Mouse (Mus musculus) natural killer cell, adult 2 months (primary cell): ENCODE data around the gene Lsr.

Source experiments
- DNase-seq, 2 experiments: peaks; one replicate each; pipeline ENCODE4 v3.0.0; 2022; ENCODE audit warnings: low spot score in 2 of 2

The Lsr gene

DNA sequence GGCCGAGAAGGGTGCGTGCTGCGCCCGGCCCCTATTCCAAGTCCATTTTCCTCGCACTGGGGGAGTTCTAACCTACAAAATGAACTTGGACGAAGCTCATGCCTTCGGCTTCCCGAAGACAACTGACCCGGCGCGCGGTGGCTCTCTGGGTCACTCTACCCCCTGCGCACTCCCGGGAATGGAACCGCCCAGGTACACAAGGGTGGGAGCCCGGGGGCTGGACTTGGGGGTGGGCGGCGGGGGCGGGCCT is at the start of gene Lsr:
Gene Lsr, minus strand, starts transcription at position 214 of the 250 bp plus-strand sequence.
- DNase-seq = no peak

DNA sequence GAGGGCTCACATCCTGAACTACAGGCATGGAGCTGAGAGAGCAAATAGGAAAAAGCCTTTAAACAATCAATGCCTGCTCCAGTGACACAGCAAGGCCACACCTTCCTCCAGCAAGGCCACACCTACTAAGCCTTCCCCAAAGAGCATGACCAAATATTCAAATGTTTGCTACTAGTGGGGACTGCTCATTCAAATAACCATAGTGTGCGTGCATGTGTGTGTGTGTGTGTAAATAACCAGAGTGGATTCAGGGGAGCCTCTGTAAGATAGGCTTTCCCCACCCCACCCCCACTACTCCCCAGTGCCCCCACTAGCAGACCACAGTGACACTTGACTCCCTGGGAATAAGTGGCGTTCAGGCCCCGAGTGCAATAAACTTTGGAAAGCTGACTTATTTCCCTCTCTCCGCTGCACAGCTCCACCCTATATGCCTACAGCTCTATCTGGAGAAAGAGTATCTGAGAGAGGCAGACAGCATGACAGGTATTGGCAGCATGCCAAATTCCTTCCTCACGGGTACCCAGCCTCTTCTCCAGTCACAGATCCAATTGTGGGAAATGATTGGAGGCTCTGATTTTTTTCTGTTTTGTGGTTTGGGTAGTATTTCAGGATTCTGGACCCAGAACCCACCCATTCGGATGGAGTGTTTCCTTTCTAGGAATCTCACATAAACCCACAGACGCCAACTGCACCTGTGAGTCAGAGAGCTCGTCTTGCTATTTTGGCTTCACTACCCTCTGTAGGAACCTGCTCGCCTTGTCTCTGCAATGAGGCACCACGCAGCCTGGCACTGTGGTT is 44.0 kb upstream of the Lsr start:
- DNase-seq = peak in 1 of 2 experiments; percentile 24

DNA sequence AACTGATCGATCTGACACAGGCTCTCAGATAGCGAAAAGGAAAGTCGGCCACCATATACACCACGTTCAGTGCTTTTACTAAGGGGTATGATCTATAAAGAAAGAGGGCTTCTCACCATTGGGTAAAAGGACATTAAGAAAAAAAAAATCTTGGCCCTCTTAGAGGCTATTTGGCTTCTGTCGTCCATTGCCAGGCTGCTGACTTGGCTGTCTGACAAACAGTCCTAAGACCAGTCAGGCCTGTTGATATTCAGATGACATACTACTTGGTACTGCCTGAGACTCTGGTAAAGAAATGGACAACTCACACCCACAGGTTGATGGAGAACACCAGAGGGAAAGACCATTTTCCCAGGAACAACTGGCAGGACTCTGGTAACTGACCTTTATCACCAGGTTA is 39.7 kb upstream of the Lsr start:
- DNase-seq = no peak

GRCm38 (mm10) chr7:31008889-31009288 is 35.6 kb upstream of the Lsr start:
- DNase-seq = no peak

- DNase-seq = no peak
These were observed 34.9 kb upstream of the Lsr start for GRCm38 (mm10) chr7:31008175-31008574.

DNA sequence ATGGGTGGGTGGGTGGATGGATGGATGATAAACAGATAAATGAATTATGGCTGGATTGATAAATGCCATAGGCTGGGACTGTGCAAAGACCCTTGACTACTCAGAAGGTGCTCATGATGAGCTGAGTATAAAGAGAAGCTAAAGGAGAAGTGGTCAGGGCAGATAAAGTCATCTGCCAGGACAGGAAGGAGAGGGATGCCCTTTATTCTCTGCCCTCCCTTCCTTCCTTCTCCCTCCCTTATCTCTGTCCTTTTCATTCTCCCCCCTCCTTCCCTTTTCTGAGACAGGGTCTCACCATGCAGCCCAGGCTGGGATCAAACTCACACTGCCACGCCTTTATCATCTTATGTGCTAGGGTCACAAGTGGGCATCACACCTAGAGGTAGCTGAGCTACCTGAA is 34.5 kb upstream of the Lsr start:
- DNase-seq = no peak

GRCm38 (mm10) chr7:31002650-31003049 is 29.4 kb upstream of the Lsr start:
- peak; percentile 79 to 82 for DNase-seq

DNA sequence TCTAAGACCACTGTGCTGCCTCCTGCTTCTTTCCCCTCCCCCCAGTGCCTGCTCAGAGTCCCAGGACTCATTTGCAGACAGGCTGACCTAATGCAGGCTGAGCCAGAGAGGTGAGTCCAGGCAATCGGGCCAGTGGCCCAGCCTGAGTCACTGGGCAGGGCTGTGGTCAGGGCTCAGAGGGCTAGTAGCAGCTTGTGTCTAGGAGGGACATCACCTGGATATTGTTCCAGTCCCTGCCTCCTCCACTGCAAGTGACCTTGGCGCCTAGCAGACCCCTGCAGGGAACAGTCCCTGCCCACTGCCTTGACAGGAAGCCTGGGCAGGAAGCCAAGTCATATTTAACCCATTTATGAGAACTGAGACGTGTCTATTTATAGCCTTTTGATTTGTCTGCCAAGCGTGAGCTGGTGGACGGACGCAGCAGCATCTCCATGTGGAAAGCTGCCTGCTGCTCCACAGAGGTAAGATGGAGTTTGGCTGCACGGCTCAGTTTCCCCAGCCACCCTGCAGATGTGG is 27.3 kb upstream of the Lsr start:
- peak; percentile 60 to 61 for DNase-seq

DNA sequence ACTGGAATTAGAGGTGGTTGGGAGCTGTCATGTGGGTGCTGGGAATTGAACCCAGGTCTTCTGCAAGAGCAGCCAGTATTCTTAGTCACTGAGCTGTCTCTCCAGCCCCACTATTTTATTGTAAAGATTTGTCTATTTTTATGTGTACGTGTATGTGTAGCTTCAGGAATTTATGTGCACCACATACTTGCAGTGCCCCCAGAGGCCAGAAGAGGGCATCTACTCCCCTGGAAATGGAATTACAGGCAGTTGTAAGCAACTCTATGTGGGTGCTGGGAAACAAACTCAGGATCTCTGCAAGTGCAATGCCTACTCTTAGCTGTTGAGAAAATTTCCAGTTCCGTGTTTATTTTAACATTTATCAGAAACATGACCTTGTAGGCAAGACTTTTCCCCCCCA is 23.2 kb upstream of the Lsr start:
- no peak for DNase-seq

DNA sequence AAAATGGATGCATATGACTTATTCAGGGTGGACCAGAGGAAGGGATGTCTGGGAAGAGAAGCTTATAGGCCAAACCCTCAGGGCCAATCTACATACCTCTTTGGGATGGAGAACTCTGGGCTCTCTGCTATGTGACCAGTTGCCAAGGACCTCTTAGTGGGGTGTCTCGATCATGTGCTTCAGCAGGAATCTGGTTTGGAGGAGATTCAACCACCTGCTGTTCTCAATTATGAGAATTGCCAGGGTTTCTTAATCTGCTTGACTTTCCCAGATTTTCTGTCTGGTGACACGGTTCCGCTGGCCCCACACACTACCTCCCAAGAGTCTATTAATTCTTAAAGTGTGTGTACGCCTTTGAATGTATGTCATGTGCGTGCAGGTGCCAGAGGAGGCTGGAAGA is 20.7 kb upstream of the Lsr start:
- DNase-seq = no peak

DNA sequence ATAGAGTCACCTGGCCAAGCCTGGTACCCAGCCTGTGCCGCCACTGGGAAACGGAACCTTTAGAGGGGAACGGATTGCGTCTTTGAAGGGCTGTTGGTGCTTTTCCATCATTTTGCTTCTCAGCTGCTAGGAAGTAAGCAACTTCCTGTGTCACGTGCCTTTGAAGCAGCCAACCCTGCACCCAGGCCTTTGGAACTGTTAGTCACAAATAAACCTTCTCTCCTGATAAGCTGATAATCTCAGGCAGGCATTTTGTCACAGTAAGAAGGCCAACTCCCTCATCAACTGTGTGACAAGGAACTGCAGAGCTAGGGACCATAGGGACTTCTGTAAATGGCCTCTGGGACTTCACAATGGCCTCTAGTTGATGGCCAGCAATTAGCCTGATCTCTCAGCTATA is 18.9 kb upstream of the Lsr start:
- DNase-seq = no peak

GRCm38 (mm10) chr7:30988519-30989162 is 15.4 kb upstream of the Lsr start:
- DNase-seq = no peak

DNA sequence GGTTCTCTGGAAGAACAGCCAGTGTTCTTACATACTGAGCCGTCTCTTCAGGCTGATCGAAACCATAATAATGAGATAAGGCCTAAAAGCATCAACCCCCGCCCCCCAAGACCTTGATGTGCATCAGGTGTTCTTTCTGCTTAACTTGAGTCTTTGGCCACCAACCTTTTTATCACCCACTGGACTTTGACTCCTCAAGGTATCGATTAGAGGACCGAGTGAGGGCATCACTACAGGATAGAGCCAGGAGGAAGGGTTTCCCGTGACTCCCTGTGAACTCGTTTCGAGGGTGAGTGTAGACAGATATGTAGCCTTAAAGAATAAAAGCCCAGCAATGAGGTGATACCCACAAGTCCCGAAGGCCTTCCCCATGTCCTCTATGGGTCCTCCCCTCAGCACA is 12.1 kb upstream of the Lsr start:
- DNase-seq = no peak

DNA sequence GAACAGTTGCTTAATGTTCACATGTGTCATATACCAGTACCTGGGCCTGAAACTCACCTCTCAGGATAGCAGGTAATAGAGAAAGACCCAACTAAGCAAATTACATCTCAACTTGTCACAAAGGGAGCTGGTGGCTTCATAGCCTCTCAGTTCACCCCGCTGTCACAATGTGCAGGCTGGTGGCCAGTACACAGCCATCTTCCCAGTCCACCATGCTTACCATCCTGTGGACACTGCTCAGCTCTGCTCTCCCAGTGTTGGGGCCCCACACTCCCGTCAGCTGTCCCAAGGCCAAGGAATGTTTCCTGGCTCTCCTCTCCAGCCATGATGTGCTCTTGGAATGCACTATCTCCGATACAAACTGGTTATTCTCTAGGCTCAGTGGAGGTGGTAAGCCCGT is 8.4 kb upstream of the Lsr start:
- no peak for DNase-seq

- peak; percentile 79 to 89 for DNase-seq
These were observed 431 bp upstream of the Lsr start, which contains the start of gene Fam187b for GRCm38 (mm10) chr7:30973501-30974289. Fam187b (plus strand) TSS chr7:30973790.

DNA sequence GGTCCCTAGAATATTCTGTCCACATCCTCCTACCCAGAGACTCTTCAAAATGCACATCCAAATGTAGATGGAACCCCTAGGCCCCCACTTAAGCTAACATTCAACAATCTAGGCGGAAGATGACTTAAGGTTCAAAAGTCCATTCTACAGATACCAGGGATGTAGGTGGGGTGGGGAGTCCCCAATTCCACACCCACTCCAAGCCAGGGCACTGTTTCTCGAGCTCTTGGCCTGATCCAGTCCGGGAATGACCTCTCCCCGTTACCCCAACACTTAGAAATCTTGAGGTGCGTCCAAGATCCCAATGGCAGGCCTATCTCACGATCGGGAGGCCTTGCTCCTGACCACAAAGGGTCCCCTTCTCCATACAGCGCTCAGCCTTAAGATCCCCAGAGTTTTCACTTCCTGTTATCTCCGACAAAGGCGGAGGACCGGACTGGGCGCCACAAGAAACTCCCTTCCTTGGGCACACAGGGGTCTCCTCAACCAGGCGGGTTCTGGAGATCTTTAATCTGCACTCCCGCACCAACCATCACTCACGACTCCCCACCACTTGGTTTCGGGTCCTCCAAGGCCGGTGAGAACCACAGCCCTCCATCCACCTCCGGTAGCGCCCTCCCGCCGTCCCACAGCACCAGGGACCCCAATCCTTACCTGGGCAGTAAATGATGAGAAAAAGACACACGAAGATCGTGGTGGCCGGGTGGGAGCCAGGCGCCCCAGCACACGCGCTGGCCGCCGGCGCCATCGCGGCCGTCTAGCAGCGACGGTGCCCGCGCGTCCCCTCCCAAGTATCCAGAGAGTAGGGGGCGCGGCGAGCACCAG is 626 bp downstream of the Lsr start:
- no peak for DNase-seq

- no peak for DNase-seq
These were observed 1.4 kb downstream of the Lsr start for GRCm38 (mm10) chr7:30971901-30972300.

DNA sequence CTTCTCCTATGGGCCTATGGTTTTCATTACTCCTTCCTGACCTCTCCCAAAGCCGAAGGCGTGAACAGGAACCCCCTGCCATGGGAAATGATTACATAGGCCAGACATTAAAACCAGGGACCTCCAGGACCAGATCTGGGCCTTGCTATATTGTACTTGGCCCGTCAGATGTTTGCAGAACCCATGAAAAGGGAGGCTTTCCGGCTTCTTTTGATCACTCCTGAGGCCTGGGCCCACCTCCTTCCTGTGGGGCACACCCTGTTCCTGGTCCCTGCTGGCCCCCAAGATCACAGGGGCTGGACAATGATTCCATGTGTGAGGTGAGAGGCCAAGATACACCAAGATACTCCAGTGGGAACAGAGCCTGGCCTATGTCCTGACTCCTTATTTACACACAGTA is 4.1 kb downstream of the Lsr start:
- DNase-seq = no peak

- no peak for DNase-seq
These were observed 4.7 kb downstream of the Lsr start for GRCm38 (mm10) chr7:30968611-30969010.

DNA sequence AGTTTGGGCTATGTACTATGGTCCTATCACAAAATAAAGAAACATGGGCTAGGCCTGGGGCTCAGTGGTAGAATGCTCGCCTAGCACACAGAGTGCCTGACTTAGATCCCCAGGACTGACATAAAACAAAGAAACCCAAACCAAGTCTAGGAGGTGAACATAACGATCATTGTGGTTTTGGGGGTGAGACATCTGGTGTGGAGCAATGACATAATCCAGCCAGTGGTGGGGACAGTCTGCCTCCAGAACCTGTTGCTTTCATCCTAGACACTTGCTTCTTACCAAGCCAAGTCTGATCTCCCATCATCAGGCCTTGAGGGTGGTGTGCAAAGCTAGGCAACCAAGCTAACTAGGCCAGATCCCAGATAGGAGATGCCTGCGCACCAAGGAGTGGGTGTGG is 6.6 kb downstream of the Lsr start:
- DNase-seq = peak; percentile 15 to 45

GRCm38 (mm10) chr7:30965677-30966076 is 7.6 kb downstream of the Lsr start:
- no peak for DNase-seq

GRCm38 (mm10) chr7:30964366-30964765 is 8.9 kb downstream of the Lsr start:
- no peak for DNase-seq
